Mouse (Mus musculus): ENCODE results near the gene C2. TPM values are rescaled to one million over a fixed set of nuclear protein-coding genes. Genes with fewer than 3 reads are reported as not detected.
A peak's percentile ranks its signal among the peaks of the same experiment; 100 is the strongest.

C2 gene
- polyA plus RNA-seq, 2 experiments = 14.1 to 15.6 TPM

GRCm38 (mm10) chr17:34895724-34896123 is 2.3 kb downstream of the C2 start:
- no peaks in the 10 kb centered on the region for H3K36me3 ChIP-seq (replicated peaks; ENCODE audit: control insufficient read depth, insufficient read depth, low read depth)
- ATAC-seq (ENCODE audit: insufficient read depth) (no peak), DNase-seq (ENCODE audit: low read depth in 3 of 3, low spot score in 3 of 3) (no peak)
- H3K9me3 ChIP-seq (ENCODE audit: control insufficient read depth, low read length) = no peaks in the 10 kb centered on the region
- peaks cover 9 to 22% of the 10 kb centered on the region in 2 experiments for H3K4me1 ChIP-seq (replicated peaks; ENCODE audit: control insufficient read depth in 2 of 2, insufficient read depth in 2 of 2, low read length in 1 of 2)
- H3K9ac ChIP-seq (replicated peaks) = no peak overlapping the region
- 90% methylated on average over 15 of the region's 15 CpGs for WGBS (ENCODE audit: insufficient replicate concordance)
- H3K4me2 ChIP-seq (ENCODE audit: low read depth) = no peak overlapping the region
- H3K27me3 ChIP-seq (ENCODE audit: control insufficient read depth, insufficient read depth, low read length) = no peaks in the 10 kb centered on the region
- no peak overlapping the region for H3K4me3 ChIP-seq (ENCODE audit: insufficient read depth in 1 of 2, low read depth in 2 of 2, low read length in 2 of 2)
- no peak for TF ChIP-seq EP300 (IDR thresholded peaks at IDR 0.05; ENCODE audit: low read depth)
- no peak for TF ChIP-seq CTCF (IDR thresholded peaks at IDR 0.05; ENCODE audit: low read depth)
- no peak overlapping the region for H3K27ac ChIP-seq

- ATAC-seq (ENCODE audit: insufficient read depth) = no peak
- H3K4me1 ChIP-seq (replicated peaks; ENCODE audit: control insufficient read depth in 2 of 2, insufficient read depth in 2 of 2, low read length in 1 of 2) = peaks cover 9 to 18% of the 10 kb centered on the region in 2 experiments
- peak overlapping the region; percentile 75 for H3K9ac ChIP-seq (replicated peaks)
- H3K4me3 ChIP-seq (ENCODE audit: insufficient read depth in 1 of 2, low read depth in 2 of 2, low read length in 2 of 2) = peak overlapping the region; percentile 56 to 68
- H3K9me3 ChIP-seq (ENCODE audit: control insufficient read depth, low read length) = no peaks in the 10 kb centered on the region
- H3K27ac ChIP-seq = peak overlapping the region; percentile 50
- no peaks in the 10 kb centered on the region for H3K36me3 ChIP-seq (replicated peaks; ENCODE audit: control insufficient read depth, insufficient read depth, low read depth)
- no peak for DNase-seq (ENCODE audit: low read depth in 3 of 3, low spot score in 3 of 3)
- TF ChIP-seq EP300 (IDR thresholded peaks at IDR 0.05; ENCODE audit: low read depth) = no peak
- no peak for TF ChIP-seq CTCF (IDR thresholded peaks at IDR 0.05; ENCODE audit: low read depth)
- no peaks in the 10 kb centered on the region for H3K27me3 ChIP-seq (ENCODE audit: control insufficient read depth, insufficient read depth, low read length)
- peak overlapping the region; percentile 96 for H3K4me2 ChIP-seq (ENCODE audit: low read depth)
- WGBS (ENCODE audit: insufficient replicate concordance) = 17% methylated on average over 48 of the region's 51 CpGs
Measured at GRCm38 (mm10) chr17:34894801-34895530, 3.1 kb downstream of the C2 start.

GRCm38 (mm10) chr17:34894074-34894597 is 3.9 kb downstream of the C2 start:
- H3K4me1 ChIP-seq (replicated peaks; ENCODE audit: control insufficient read depth in 2 of 2, insufficient read depth in 2 of 2, low read length in 1 of 2) = peaks cover 9 to 18% of the 10 kb centered on the region in 2 experiments
- WGBS (ENCODE audit: insufficient replicate concordance) = under 1% methylated on average over 44 of the region's 51 CpGs
- peak; percentile 84 for ATAC-seq (ENCODE audit: insufficient read depth)

GRCm38 (mm10) chr17:34893072-34893824 is 4.8 kb downstream of the C2 start:
- no peaks in the 10 kb centered on the region for H3K27me3 ChIP-seq (ENCODE audit: control insufficient read depth, insufficient read depth, low read length)
- H3K27ac ChIP-seq = peak overlapping the region; percentile 46
- peaks cover 9 to 18% of the 10 kb centered on the region in 2 experiments for H3K4me1 ChIP-seq (replicated peaks; ENCODE audit: control insufficient read depth in 2 of 2, insufficient read depth in 2 of 2, low read length in 1 of 2)
- H3K4me3 ChIP-seq (ENCODE audit: insufficient read depth in 1 of 2, low read depth in 2 of 2, low read length in 2 of 2) = peak overlapping the region; percentile 66 to 68
- DNase-seq (ENCODE audit: low read depth in 3 of 3, low spot score in 3 of 3) (no peak), ATAC-seq (ENCODE audit: insufficient read depth) (no peak)
- H3K9ac ChIP-seq (replicated peaks) = peak overlapping the region; percentile 39; the same call in 1 of the 2 replicates
- TF ChIP-seq CTCF (IDR thresholded peaks at IDR 0.05; ENCODE audit: low read depth) (no peak), EP300 (IDR thresholded peaks at IDR 0.05; ENCODE audit: low read depth) (no peak)
- H3K9me3 ChIP-seq (ENCODE audit: control insufficient read depth, low read length) = no peaks in the 10 kb centered on the region
- WGBS (ENCODE audit: insufficient replicate concordance) = 75% methylated on average over 12 of the region's 12 CpGs
- H3K36me3 ChIP-seq (replicated peaks; ENCODE audit: control insufficient read depth, insufficient read depth, low read depth) = no peaks in the 10 kb centered on the region
- peak overlapping the region; percentile 96 for H3K4me2 ChIP-seq (ENCODE audit: low read depth)

More at GRCm38 (mm10) chr17:34894074-34894597, 3.9 kb downstream of the C2 start:
- no peaks in the 10 kb centered on the region for H3K27me3 ChIP-seq (ENCODE audit: control insufficient read depth, insufficient read depth, low read length)
- H3K36me3 ChIP-seq (replicated peaks; ENCODE audit: control insufficient read depth, insufficient read depth, low read depth) = no peaks in the 10 kb centered on the region
- no peaks in the 10 kb centered on the region for H3K9me3 ChIP-seq (ENCODE audit: control insufficient read depth, low read length)
- peak overlapping the region; percentile 50 for H3K27ac ChIP-seq
- TF ChIP-seq EP300 (IDR thresholded peaks at IDR 0.05; ENCODE audit: low read depth) (peak; percentile 68), CTCF (IDR thresholded peaks at IDR 0.05; ENCODE audit: low read depth) (0 out of 2 replicates have a peak, but pooled peaks have one; percentile 11)
- H3K4me2 ChIP-seq (ENCODE audit: low read depth) = peak overlapping the region; percentile 96
- H3K9ac ChIP-seq (replicated peaks) = peak overlapping the region; percentile 75
- peak; percentile 76 to 79 (median 79) for DNase-seq (ENCODE audit: low read depth in 3 of 3, low spot score in 3 of 3)
- peak overlapping the region; percentile 66 to 68 for H3K4me3 ChIP-seq (ENCODE audit: insufficient read depth in 1 of 2, low read depth in 2 of 2, low read length in 2 of 2)

GRCm38 (mm10) chr17:34891377-34891776 is 6.7 kb downstream of the C2 start:
- no peaks in the 10 kb centered on the region for H3K9me3 ChIP-seq (ENCODE audit: control insufficient read depth, low read length)
- TF ChIP-seq CTCF (IDR thresholded peaks at IDR 0.05; ENCODE audit: low read depth) (peak; percentile 57), EP300 (IDR thresholded peaks at IDR 0.05; ENCODE audit: low read depth) (no peak)
- peaks cover 3 to 10% of the 10 kb centered on the region in 2 experiments for H3K4me1 ChIP-seq (replicated peaks; ENCODE audit: control insufficient read depth in 2 of 2, insufficient read depth in 2 of 2, low read length in 1 of 2)
- no peak overlapping the region for H3K9ac ChIP-seq (replicated peaks)
- ATAC-seq (ENCODE audit: insufficient read depth) (no peak), DNase-seq (ENCODE audit: low read depth in 3 of 3, low spot score in 3 of 3) (no peak)
- no peak overlapping the region for H3K4me3 ChIP-seq (ENCODE audit: insufficient read depth in 1 of 2, low read depth in 2 of 2, low read length in 2 of 2)
- H3K27ac ChIP-seq = no peak overlapping the region
- WGBS (ENCODE audit: insufficient replicate concordance) = 85% methylated on average over 2 of the region's 2 CpGs
- no peaks in the 10 kb centered on the region for H3K27me3 ChIP-seq (ENCODE audit: control insufficient read depth, insufficient read depth, low read length)
- no peak overlapping the region for H3K4me2 ChIP-seq (ENCODE audit: low read depth)
- no peaks in the 10 kb centered on the region for H3K36me3 ChIP-seq (replicated peaks; ENCODE audit: control insufficient read depth, insufficient read depth, low read depth)
